In the genomic region with DNA sequence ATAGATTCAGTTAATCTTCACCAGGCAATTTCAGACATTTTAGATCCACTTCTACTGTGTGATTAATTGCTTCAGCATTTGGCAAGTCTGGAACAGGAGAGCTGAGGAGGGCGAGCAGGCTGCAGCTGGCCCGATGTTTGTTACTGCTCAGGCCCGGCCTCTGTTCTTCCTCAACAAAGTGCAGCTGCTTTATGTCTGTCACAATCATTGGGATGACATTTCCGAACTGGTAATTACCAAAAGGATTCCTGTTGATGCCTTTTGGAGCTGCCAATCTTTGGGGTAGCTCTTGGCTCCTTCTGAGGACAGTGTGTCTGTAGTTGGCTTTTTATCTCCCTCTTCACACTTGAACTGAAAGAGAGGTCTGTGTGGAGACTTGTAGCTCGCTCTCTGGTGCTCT, we compare ENCODE assay signal across 10 mouse cellular contexts.
DNase-seq lines count a peak whose midpoint lies in the region; ATAC-seq and TF ChIP-seq lines count a peak whose summit lies in the region.
"Had no signal": no experiment of that assay in that cellular context is flagged by ENCODE, and none has a peak within 500 bp of the region (broad histone marks: within the 10 kb centered on the region; RNA-seq: fewer than 3 reads in every experiment).

No protein-coding gene starts in this region.

- no peak overlapping the region for H3K4me3 ChIP-seq in hindbrain, embryonic 10.5 days
- no peak overlapping the region for H3K4me3 ChIP-seq in hindbrain, embryonic 13.5 days
- H3K4me3 ChIP-seq in C2C12 (ENCODE audit: insufficient read depth, poor library complexity, severe bottlenecking) = no peak overlapping the region
- no peak overlapping the region for H3K4me3 ChIP-seq in embryonic facial prominence, embryonic 15.5 days (replicated peaks)
- H3K4me3 ChIP-seq in hindbrain, embryonic 16.5 days (ENCODE audit: low read length) = no peak overlapping the region
- H3K4me3 ChIP-seq in liver, postnatal 0 days (ENCODE audit: low read depth, low read length) = no peak overlapping the region
- H3K4me3 ChIP-seq: neural tube, embryonic 13.5 days had no signal

- H3ac ChIP-seq in C2C12 (ENCODE audit: control insufficient read depth, insufficient read length, low read depth) = no peak overlapping the region

- TF ChIP-seq CTCF in C2C12 (IDR thresholded peaks at IDR 0.05; ENCODE audit: control insufficient read depth, insufficient read depth, insufficient read length) = no peak
- no peak for TF ChIP-seq CTCF in liver, postnatal 0 days (IDR thresholded peaks at IDR 0.05; ENCODE audit: low read depth)

- DNase-seq in hindbrain, embryonic 10.5 days (ENCODE audit: low spot score) = no peak
- no peak for DNase-seq in thymus, postnatal 25 days
- DNase-seq in liver, postnatal 0 days = no peak

- no peak for TF ChIP-seq EP300 in liver, postnatal 0 days (IDR thresholded peaks at IDR 0.05; ENCODE audit: low read depth)

- 40% methylated on average over 5 of the region's 5 CpGs for WGBS in hindbrain, embryonic 10.5 days
- WGBS in hindbrain, embryonic 13.5 days = 47% methylated on average over 5 of the region's 5 CpGs
- 19% methylated on average over 5 of the region's 5 CpGs for WGBS in embryonic facial prominence, embryonic 15.5 days
- WGBS in hindbrain, embryonic 16.5 days = 57% methylated on average over 5 of the region's 5 CpGs
- WGBS in liver, postnatal 0 days (ENCODE audit: insufficient replicate concordance) = 61% methylated on average over 5 of the region's 5 CpGs

- 0 out of 2 replicates have a peak overlapping the region, but pooled peaks have one; percentile 53 for H3K27ac ChIP-seq in hindbrain, embryonic 10.5 days
- H3K27ac ChIP-seq in hindbrain, embryonic 13.5 days = no peak overlapping the region
- peak overlapping the region; percentile 73 for H3K27ac ChIP-seq in embryonic facial prominence, embryonic 15.5 days (replicated peaks)
- H3K27ac ChIP-seq in hindbrain, embryonic 16.5 days (ENCODE audit: low read depth, low read length) = no peak overlapping the region
- no peak overlapping the region for H3K27ac ChIP-seq in liver, postnatal 0 days (ENCODE audit: low read depth)
- H3K27ac ChIP-seq: neural tube, embryonic 13.5 days had no signal

- H3K9me3 ChIP-seq in hindbrain, embryonic 10.5 days = no peaks in the 10 kb centered on the region
- no peaks in the 10 kb centered on the region for H3K9me3 ChIP-seq in hindbrain, embryonic 13.5 days
- H3K9me3 ChIP-seq in embryonic facial prominence, embryonic 15.5 days (replicated peaks) = no peaks in the 10 kb centered on the region
- H3K9me3 ChIP-seq in hindbrain, embryonic 16.5 days (ENCODE audit: control insufficient read depth, low read length) = no peaks in the 10 kb centered on the region
- no peaks in the 10 kb centered on the region for H3K9me3 ChIP-seq in liver, postnatal 0 days (ENCODE audit: low read length)
- H3K9me3 ChIP-seq: neural tube, embryonic 13.5 days had no signal

- no peaks in the 10 kb centered on the region for H3K79me3 ChIP-seq in C2C12 (ENCODE audit: low read depth)

- ATAC-seq in hindbrain, embryonic 13.5 days (ENCODE audit: low FRiP score) = no peak
- ATAC-seq in embryonic facial prominence, embryonic 15.5 days (ENCODE audit: insufficient number of reproducible peaks, low FRiP score, low TSS enrichment, low read depth) = peak; percentile 82; the same call in 1 of the 2 replicates
- peak; percentile 54; the same call in 1 of the 2 replicates for ATAC-seq in hindbrain, embryonic 16.5 days
- ATAC-seq in liver, postnatal 0 days = no peak
- ATAC-seq in erythroblast, adult 5-6 weeks (replicated peaks; ENCODE audit: low FRiP score, poor library complexity, severe bottlenecking) = no peak

- H3K4me2 ChIP-seq in hindbrain, embryonic 13.5 days = no peak overlapping the region
- no peak overlapping the region for H3K4me2 ChIP-seq in embryonic facial prominence, embryonic 15.5 days (replicated peaks)
- no peak overlapping the region for H3K4me2 ChIP-seq in hindbrain, embryonic 16.5 days (ENCODE audit: low read length)
- H3K4me2 ChIP-seq in liver, postnatal 0 days (ENCODE audit: low read depth, low read length) = no peak overlapping the region
- H3K4me2 ChIP-seq: neural tube, embryonic 13.5 days had no signal

- peaks cover 18% of the 10 kb centered on the region for H3K4me1 ChIP-seq in hindbrain, embryonic 10.5 days (replicated peaks)
- H3K4me1 ChIP-seq in hindbrain, embryonic 13.5 days (replicated peaks) = peaks cover 10% of the 10 kb centered on the region
- peaks cover 18% of the 10 kb centered on the region for H3K4me1 ChIP-seq in embryonic facial prominence, embryonic 15.5 days
- 0 out of 2 replicates have a peak, but pooled peaks cover 3% of the 10 kb centered on the region for H3K4me1 ChIP-seq in hindbrain, embryonic 16.5 days (ENCODE audit: control insufficient read depth, insufficient read depth, low read depth, low read length)
- H3K4me1 ChIP-seq in liver, postnatal 0 days (ENCODE audit: insufficient read depth) = no peaks in the 10 kb centered on the region

- no peaks in the 10 kb centered on the region for H3K36me3 ChIP-seq in hindbrain, embryonic 10.5 days
- H3K36me3 ChIP-seq in hindbrain, embryonic 13.5 days = no peaks in the 10 kb centered on the region
- H3K36me3 ChIP-seq in C2C12 (ENCODE audit: control insufficient read depth, insufficient read depth) = no peaks in the 10 kb centered on the region
- H3K36me3 ChIP-seq in embryonic facial prominence, embryonic 15.5 days = no peaks in the 10 kb centered on the region
- no peaks in the 10 kb centered on the region for H3K36me3 ChIP-seq in hindbrain, embryonic 16.5 days (ENCODE audit: control insufficient read depth, insufficient read depth, low read length)
- H3K36me3 ChIP-seq in liver, postnatal 0 days (replicated peaks; ENCODE audit: insufficient read depth, low read length) = no peaks in the 10 kb centered on the region
- H3K36me3 ChIP-seq: neural tube, embryonic 13.5 days had no signal

- H3K27me3 ChIP-seq in hindbrain, embryonic 10.5 days (ENCODE audit: insufficient read depth, poor library complexity, severe bottlenecking) = no peaks in the 10 kb centered on the region
- no peaks in the 10 kb centered on the region for H3K27me3 ChIP-seq in hindbrain, embryonic 13.5 days
- no peaks in the 10 kb centered on the region for H3K27me3 ChIP-seq in C2C12 (ENCODE audit: control insufficient read depth, insufficient read depth, insufficient read length)
- H3K27me3 ChIP-seq in embryonic facial prominence, embryonic 15.5 days = no peaks in the 10 kb centered on the region
- H3K27me3 ChIP-seq in hindbrain, embryonic 16.5 days (replicated peaks; ENCODE audit: control insufficient read depth, insufficient read depth, low read length) = no peaks in the 10 kb centered on the region
- H3K27me3 ChIP-seq in liver, postnatal 0 days (ENCODE audit: insufficient read depth, low read length) = no peaks in the 10 kb centered on the region
- H3K27me3 ChIP-seq: CH12.LX; neural tube, embryonic 13.5 days had no signal

- no peak overlapping the region for H3K9ac ChIP-seq in hindbrain, embryonic 13.5 days
- H3K9ac ChIP-seq in embryonic facial prominence, embryonic 15.5 days = no peak overlapping the region
- H3K9ac ChIP-seq in hindbrain, embryonic 16.5 days (ENCODE audit: low read depth, low read length) = no peak overlapping the region
- no peak overlapping the region for H3K9ac ChIP-seq in liver, postnatal 0 days (replicated peaks)
- H3K9ac ChIP-seq: neural tube, embryonic 13.5 days had no signal

- no peaks in the 10 kb centered on the region for H3K79me2 ChIP-seq in C2C12 (ENCODE audit: control insufficient read depth, insufficient read depth)

TF ChIP-seq in C2C12, 6 proteins besides CTCF, POLR2A, EP300 and RAD21:
- TF ChIP-seq MYOD1 (IDR thresholded peaks at IDR 0.05; ENCODE audit: control insufficient read depth, insufficient read length, low read depth) (peak; percentile 98), FOSL1 (IDR thresholded peaks at IDR 0.05; ENCODE audit: insufficient read depth, low read length, poor library complexity, severe bottlenecking) (no peak)

Comparison
In these comparisons a context has a peak if more than half of its experiments do, and no peak if none do; other contexts are left out.
1. H3K27ac ChIP-seq: peak in hindbrain, embryonic 10.5 days (single experiment) and embryonic facial prominence, embryonic 15.5 days (single experiment); none in hindbrain, embryonic 13.5 days (single experiment), hindbrain, embryonic 16.5 days (single experiment) and liver, postnatal 0 days (single experiment).
2. ATAC-seq: peak in embryonic facial prominence, embryonic 15.5 days (single experiment) and hindbrain, embryonic 16.5 days (single experiment); none in hindbrain, embryonic 13.5 days (single experiment), liver, postnatal 0 days (single experiment) and erythroblast, adult 5-6 weeks (single experiment).